Mouse (Mus musculus): ENCODE measurements at regions not wholly inside any gene's neighbourhood (a gene's known extent, or its start where the extent isn't known, plus 50 kb on each side); places are given as distances from the start of the nearest gene placed in this dataset.

- peak; percentile 95 for ATAC-seq (replicated peaks; ENCODE audit: low FRiP score, low TSS enrichment, poor library complexity, severe bottlenecking)
Measured at GRCm38 (mm10) chr5:118413428-118414282, 146.8 kb upstream of the Med13l start.

DNA sequence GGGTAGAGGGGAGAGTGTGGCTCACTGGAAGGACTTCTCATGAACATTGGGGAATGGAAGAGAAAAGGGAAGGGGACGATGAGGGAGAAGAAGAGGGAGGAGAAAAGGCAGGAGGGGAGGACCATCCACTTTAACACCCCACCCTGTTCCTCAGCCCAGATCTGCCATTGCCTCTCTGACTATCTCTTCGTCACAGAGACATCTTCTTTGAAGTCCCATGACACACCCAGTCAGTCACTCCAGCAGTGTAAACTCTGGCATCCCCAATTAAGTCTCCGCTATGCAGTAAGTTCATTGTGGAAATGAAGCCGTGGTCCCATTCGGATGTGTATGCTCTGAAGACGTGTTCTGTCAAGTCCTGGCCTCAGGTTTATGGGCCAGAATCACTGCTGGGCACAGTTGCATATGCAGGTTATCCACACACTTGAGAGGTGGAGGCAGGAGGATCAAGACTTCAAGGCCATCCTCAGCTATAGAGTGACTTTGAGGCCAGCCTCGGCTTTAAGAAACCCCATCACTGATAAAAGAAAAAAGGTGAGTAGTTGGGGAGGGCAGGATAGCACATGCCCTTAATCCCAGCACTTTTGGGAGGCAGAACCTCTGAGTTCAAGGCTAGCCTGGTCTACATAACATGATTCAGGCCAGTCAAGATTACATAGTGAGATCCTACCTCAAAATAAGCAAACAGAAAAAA is 141.0 kb upstream of the Med13l start:
- no peak for ATAC-seq (replicated peaks; ENCODE audit: low FRiP score, low TSS enrichment, poor library complexity, severe bottlenecking)

GRCm38 (mm10) chr5:118421884-118422821 is 138.3 kb upstream of the Med13l start:
- ATAC-seq (replicated peaks; ENCODE audit: low FRiP score, low TSS enrichment, poor library complexity, severe bottlenecking): no peak

DNA sequence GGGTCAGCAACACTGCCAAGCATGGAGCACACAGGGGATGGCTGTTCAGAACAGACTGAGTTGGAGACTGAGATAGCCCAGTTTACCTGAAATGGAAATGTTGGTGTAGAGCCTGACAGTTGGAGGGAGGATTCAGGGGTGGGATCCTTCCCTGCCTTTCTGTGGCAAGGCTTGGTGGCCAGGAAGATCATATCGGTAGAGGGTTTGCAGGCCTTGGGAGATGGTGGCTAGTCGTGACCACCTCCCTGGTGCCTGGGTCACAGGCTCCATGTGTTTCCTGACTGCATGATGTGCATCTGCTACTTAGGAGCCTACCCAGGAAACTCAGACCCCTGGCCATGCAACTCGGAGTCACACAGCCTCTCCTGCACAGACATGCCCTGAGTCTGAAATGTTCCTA is 136.3 kb upstream of the Med13l start:
- ATAC-seq (replicated peaks; ENCODE audit: low FRiP score, low TSS enrichment, poor library complexity, severe bottlenecking): no peak

DNA sequence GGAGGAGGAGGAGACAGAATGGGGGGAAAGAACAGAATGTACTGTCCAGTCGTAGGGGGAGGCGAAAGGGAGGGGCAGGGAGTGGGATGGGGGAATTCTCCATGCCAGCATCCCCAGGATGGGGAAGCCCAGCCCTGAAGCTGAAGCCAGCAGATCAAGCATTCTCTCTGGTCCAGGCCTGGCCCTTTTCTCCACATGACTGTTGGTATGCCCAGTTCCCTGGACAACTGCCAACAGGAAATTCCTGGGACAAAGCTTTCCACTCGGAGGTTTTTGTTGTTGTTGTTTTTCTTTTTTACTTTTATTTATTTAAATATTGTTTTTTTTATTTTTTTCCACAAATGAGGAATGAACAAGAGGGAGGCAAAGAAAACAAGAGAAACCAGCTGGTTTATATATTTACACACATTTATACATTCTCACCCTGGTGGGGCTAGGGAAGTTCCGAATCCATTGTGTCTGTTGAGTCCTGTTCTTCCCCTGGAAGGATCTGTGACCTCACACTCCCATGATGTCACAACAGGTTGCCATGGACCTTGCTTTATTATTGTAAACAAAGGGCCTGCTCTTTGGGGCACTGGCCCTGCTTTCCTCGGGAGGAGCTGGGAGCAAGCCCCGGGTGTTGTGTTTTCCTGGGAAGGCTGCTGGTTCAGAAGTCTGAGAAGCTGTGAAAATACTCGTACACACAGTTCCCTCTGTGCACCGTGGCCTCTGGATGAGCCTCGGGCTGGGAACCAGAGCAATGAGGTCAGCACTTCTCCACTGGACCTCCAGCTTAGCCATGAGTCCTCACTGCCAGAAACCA is 135.5 kb upstream of the Med13l start:
- no peak for ATAC-seq (replicated peaks; ENCODE audit: low FRiP score, low TSS enrichment, poor library complexity, severe bottlenecking)

DNA sequence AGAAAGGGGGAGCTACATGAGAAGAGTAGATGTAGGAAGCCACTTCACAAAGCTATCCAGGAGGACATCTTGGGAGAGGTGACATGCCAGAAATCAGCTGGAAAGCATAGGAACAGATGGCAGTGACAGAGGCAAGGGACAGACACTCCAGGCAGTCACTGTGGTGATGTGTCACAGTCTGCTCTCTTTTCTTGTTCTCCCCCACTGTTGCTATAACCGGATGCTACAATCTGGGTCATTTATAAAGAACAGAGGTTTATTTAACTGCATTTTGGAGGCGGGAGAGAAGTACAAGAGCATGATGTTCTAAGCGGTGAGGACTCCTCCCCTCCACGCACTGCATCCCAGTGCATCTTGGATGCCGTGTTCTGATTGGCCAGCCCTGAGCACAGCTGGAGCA is 133.8 kb upstream of the Med13l start:
- ATAC-seq (replicated peaks; ENCODE audit: low FRiP score, low TSS enrichment, poor library complexity, severe bottlenecking): no peak

- ATAC-seq (replicated peaks; ENCODE audit: low FRiP score, low TSS enrichment, poor library complexity, severe bottlenecking): no peak
Measured at GRCm38 (mm10) chr5:118428323-118429095, 132.0 kb upstream of the Med13l start.

GRCm38 (mm10) chr5:118433599-118433998 is 126.9 kb upstream of the Med13l start:
- ATAC-seq (replicated peaks; ENCODE audit: low FRiP score, low TSS enrichment, poor library complexity, severe bottlenecking): no peak

DNA sequence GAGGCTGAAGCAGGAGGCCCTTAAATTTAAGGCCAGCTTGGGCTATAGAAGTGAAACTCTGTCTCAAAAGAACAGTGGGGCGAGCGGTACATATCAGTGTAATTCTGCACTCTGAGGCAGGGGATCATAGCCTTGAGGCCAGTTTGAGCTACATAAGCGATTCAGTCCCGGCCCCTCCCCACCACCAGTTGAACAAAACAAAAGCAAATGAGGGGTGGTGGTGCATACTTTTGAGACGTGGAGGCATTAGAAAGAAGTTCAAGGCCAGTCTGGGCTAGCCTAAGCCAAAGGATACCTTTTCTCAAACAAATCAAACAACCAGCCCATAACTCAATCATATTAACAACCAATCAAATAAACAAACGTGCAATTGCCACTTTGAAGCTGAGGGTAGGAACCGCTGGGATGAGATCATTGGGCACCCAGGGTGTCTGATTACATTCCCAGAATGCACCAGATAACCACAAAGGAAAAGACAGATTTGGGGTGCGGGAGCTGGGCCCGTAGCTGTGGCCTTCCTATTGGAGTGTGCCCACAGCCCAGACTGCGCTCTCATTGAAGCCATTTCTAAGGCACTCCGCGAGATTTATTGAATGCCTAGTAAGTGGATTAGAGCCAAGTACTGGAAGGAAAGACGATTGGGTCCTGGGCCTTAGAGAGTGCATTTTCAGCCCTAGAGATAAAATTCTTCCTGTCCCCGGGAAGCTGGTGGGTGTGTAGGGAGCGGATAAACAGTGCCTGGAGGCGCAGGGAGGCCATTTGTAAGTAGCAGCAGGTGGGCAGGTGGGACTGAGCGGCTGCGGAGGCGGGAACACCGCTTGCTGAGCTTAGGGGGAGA is 125.5 kb upstream of the Med13l start:
- ATAC-seq (replicated peaks; ENCODE audit: low FRiP score, low TSS enrichment, poor library complexity, severe bottlenecking): no peak

GRCm38 (mm10) chr5:118435556-118435950 is 124.9 kb upstream of the Med13l start:
- ATAC-seq (replicated peaks; ENCODE audit: low FRiP score, low TSS enrichment, poor library complexity, severe bottlenecking): no peak

GRCm38 (mm10) chr5:118436035-118436434 is 124.4 kb upstream of the Med13l start:
- no peak for ATAC-seq (replicated peaks; ENCODE audit: low FRiP score, low TSS enrichment, poor library complexity, severe bottlenecking)

- no peak for ATAC-seq (replicated peaks; ENCODE audit: low FRiP score, low TSS enrichment, poor library complexity, severe bottlenecking)
Measured at GRCm38 (mm10) chr5:118436474-118437306, 123.8 kb upstream of the Med13l start.

DNA sequence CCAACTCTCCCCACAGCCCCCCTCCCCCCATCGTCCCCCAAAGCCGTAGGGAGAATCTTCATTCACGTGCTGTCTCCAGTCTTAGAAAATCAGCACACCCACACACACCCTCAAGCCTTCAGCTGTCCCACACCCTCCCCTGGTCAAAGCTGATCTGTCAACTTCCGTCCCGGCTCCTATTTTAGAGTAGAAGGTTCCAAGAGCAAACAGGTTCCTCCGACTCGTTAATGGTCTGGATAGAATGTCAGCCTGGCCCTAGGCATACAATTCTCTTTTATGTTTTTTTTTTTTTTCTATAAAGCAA is 123.2 kb upstream of the Med13l start:
- ATAC-seq (replicated peaks; ENCODE audit: low FRiP score, low TSS enrichment, poor library complexity, severe bottlenecking): no peak

- no peak for ATAC-seq (replicated peaks; ENCODE audit: low FRiP score, low TSS enrichment, poor library complexity, severe bottlenecking)
Measured at GRCm38 (mm10) chr5:118438016-118438415, 122.5 kb upstream of the Med13l start.

DNA sequence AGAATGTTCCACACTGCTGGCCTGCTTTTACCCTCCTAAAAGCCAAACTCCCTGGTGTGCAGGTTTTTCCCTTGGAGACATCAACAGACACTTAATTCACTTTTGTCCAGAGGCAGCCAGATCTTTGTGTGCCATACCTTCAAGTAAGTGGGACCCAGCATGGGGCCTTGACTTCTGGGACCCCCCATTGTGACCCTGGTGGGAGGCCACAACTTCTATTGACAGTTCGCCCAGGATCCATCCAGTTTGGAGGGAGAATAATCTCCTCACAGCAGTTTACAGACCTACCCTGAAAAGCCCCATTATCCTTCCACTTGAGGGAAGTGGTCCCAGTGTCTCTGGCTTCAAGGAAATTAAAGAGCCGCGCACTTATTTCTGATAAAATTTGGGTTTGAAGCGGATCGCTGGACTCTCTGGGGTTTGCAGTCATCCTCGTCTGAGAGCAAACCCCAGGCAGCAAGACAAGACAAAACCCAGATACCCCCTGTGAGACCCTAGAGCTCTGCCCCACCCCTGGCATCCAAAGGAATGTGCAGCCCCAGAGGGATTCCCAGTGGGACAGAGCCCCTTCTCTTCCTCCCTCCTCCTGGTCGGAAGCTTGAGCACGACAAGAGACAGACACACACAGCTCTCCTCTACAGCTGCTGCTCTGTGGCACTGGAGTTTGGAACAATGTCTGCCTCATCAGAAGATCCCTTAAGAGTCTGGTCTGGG is 115.8 kb upstream of the Med13l start:
- no peak for ATAC-seq (replicated peaks; ENCODE audit: low FRiP score, low TSS enrichment, poor library complexity, severe bottlenecking)

GRCm38 (mm10) chr5:118445252-118445987 is 115.1 kb upstream of the Med13l start:
- no peak for ATAC-seq (replicated peaks; ENCODE audit: low FRiP score, low TSS enrichment, poor library complexity, severe bottlenecking)

All from megakaryocyte-erythroid progenitor cell, adult 5-6 weeks (primary cell).